Mouse (Mus musculus) adrenal gland, postnatal 14 days (tissue): ENCODE measurements around the gene Olfr1373. TPM values are rescaled to one million over a fixed set of nuclear protein-coding genes. Genes with fewer than 3 reads are reported as not detected.
A peak's percentile ranks its signal among the peaks of the same experiment; 100 is the strongest.

Experiments
- DNase-seq: peaks from one replicate; pipeline ENCODE4 v3.0.0; 2021; ENCODE audit warnings: mixed read lengths
- microRNA-seq, 2 experiments: library from miRNA; unstranded; fragments of <30 nt; microRNA quantifications; one replicate each; pipeline ENCODE4 v1.2.0; 2021
- total RNA-seq: library from RNA; stranded (reverse); gene quantifications from 2 replicates; pipeline ENCODE4 v1.2.3, GENCODE M21; 2021

Olfr1373 gene
- total RNA-seq, 1 experiment from 2014 or later: not detected

GRCm38 (mm10) chr11:52106037-52106436, 39.3 kb downstream of the Olfr1373 start:
- DNase-seq: no peak

GRCm38 (mm10) chr11:52105503-52105902, 39.8 kb downstream of the Olfr1373 start:
- no peak for DNase-seq

- DNase-seq: no peak
Observed at GRCm38 (mm10) chr11:52102977-52103376, 42.4 kb downstream of the Olfr1373 start.

GRCm38 (mm10) chr11:52099771-52100219, 45.5 kb downstream of the Olfr1373 start:
- DNase-seq: peak; percentile 52

GRCm38 (mm10) chr11:52099031-52099761, 46.1 kb downstream of the Olfr1373 start:
- peak; percentile 86 for DNase-seq

GRCm38 (mm10) chr11:52098398-52098946, 46.9 kb downstream of the Olfr1373 start, which contains the start of gene Ppp2ca:
Gene Ppp2ca, plus strand, starts transcription at chr11:52098681.
- peak; percentile 99 for DNase-seq

- peak; percentile 58 for DNase-seq
Observed at GRCm38 (mm10) chr11:52097596-52097995, 47.7 kb downstream of the Olfr1373 start.

- DNase-seq: no peak
Observed at GRCm38 (mm10) chr11:52097016-52097415, 48.3 kb downstream of the Olfr1373 start.

Small RNA genes lying within 50 kb of the gene (microRNA-seq; reads per million reads assigned to microRNA genes)
- gene Gm24157 (0.38 to 2.1 reads per million in 2 experiments), gene Mir3061 (3.8 to 6.5 reads per million in 2 experiments)

Other genes with a start within 250 kb of the Olfr1373 start
- 20.1 and 24.9 TPM in 2 replicates for gene Cdkn2aipnl, start 177.9 kb downstream of the Olfr1373 start, total RNA-seq
- gene Ube2b, start 144.8 kb downstream of the Olfr1373 start, total RNA-seq: 152 and 153 TPM in 2 replicates
- gene Cdkl3, start 141.3 kb downstream of the Olfr1373 start, total RNA-seq: 4.3 and 5.6 TPM in 2 replicates
- gene Ppp2ca, start 46.8 kb downstream of the Olfr1373 start, total RNA-seq: 75.1 and 78.2 TPM in 2 replicates
- not detected in 2 replicates for gene Olfr1371, start 68.5 kb upstream of the Olfr1373 start, total RNA-seq
- 321 and 322 TPM in 2 replicates for gene Skp1a, start 86.5 kb upstream of the Olfr1373 start, total RNA-seq
- 41.6 and 78.5 TPM in 2 replicates for gene Tcf7, start 137.5 kb upstream of the Olfr1373 start, total RNA-seq
- 309 and 313 TPM in 2 replicates for gene Vdac1, start 215.3 kb upstream of the Olfr1373 start, total RNA-seq